Mouse (Mus musculus) lung, postnatal 0 days (tissue): ENCODE data around the gene Trp53bp2.

Experiments used
- CTCF ChIP-seq: IDR thresholded peaks from 2 replicates; pipeline ENCODE4 v1.5.1; 2016; ENCODE audit warnings: antibody characterized with exemption, mild to moderate bottlenecking
- EP300 ChIP-seq: IDR thresholded peaks from 2 replicates; pipeline ENCODE4 v1.6.1; 2016; ENCODE audit warnings: antibody characterized with exemption, mild to moderate bottlenecking, control low read depth

DNA sequence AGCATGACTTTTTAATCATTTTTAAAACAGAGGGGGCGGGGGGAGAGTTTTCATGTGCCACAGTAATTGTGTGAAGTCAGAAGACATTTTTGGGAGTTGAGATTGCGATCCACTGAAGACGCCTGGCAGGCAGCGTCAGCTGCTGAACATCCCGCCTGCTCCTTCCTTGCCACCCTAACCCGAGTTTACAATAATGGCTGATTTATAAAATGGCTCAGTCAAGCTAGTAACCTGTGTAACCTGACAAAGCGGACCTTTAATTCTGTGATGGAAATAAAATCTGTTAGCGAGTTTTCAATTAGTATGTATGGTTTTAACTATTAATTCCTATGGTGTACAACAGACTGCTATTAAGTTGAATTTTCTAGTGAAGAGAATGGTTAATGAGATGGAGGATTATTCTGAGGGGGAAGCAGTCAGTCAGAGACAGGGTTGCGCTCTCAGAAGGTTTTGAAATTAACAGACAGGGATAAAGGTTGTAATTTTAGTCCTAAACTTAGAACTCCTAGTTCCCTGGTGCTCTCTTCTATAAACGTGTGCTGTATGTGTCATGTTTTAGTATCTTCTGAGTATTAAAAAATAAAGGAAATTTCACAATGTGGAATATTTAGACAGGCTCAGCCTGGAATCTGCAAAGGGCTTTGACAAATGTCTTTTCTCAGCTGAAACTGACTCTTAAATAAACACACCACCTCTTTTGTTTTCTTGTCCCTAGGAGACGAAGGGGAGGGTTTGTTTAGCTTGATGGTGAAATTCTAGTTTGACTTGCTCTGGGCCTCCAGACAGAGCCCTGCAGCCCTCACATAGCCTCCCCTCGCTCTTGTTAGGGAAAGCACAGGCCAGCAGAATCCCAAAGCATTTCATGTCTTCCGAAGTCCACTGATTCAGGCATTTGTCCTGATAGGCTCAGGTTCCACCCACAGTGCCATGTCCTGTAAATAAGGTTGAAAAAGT, 51.6 kb downstream of the Trp53bp2 start:
- TF ChIP-seq CTCF (no peak), EP300 (0 out of 2 replicates have a peak, but pooled peaks have one; percentile 40)
